Mouse (Mus musculus) MEL (cell line): ENCODE data around the gene Flrt1. TPM values are rescaled to one million over a fixed set of nuclear protein-coding genes. Genes with fewer than 3 reads are reported as not detected.

ENCODE experiments used
- DNase-seq: peaks from one replicate; pipeline ENCODE4 v3.0.0; 2011; ENCODE audit warnings: low read depth, low spot score
- H3K27ac ChIP-seq: 2 replicates; pipeline ENCODE4 v1.5.1; 2012; ENCODE audit warnings: low read depth, mild to moderate bottlenecking, control low read depth, low read length, moderate library complexity; ENCODE audit not compliant: control insufficient read depth
- H3K27me3 ChIP-seq, 2 experiments: fragments of 150-350 bp in 1 of 2; sonication (generic) in 1 of 2; 2 replicates each; pipeline ENCODE4 v1.6.1; 2012; ENCODE audit warnings: low read length in 2 of 2, mild to moderate bottlenecking in 2 of 2, improper control_type of control experiment in 1 of 2, moderate library complexity in 1 of 2; ENCODE audit not compliant: insufficient read depth in 2 of 2, control insufficient read depth in 1 of 2
- H3K36me3 ChIP-seq, 2 experiments: 2 replicates each; pipeline ENCODE4 v1.6.1; 2012 to 2014; ENCODE audit warnings: low read length in 2 of 2, improper control_type of control experiment in 1 of 2, inconsistent platforms in 1 of 2, mild to moderate bottlenecking in 1 of 2; ENCODE audit not compliant: insufficient read depth in 2 of 2, control insufficient read depth in 1 of 2
- H3K4me1 ChIP-seq, 2 experiments: fragments of 150-350 bp in 1 of 2; sonication (generic) in 1 of 2; 2 replicates each; pipeline ENCODE4 v1.6.1; 2012; ENCODE audit warnings: low read length in 2 of 2, improper control_type of control experiment in 1 of 2, mild to moderate bottlenecking in 1 of 2; ENCODE audit not compliant: insufficient read depth in 2 of 2, control insufficient read depth in 1 of 2
- H3K4me3 ChIP-seq, 2 experiments: fragments of 150-350 bp in 1 of 2; sonication (generic) in 1 of 2; 2 replicates each; pipeline ENCODE4 v1.5.1; 2012; ENCODE audit warnings: low read depth in 2 of 2, low read length in 2 of 2, mild to moderate bottlenecking in 2 of 2, moderate library complexity in 2 of 2, control low read depth in 1 of 2, improper control_type of control experiment in 1 of 2; ENCODE audit not compliant: control insufficient read depth in 1 of 2, insufficient read depth in 1 of 2
- H3K79me2 ChIP-seq: 2 replicates; pipeline ENCODE4 v1.6.1; 2012; ENCODE audit warnings: mild to moderate bottlenecking, low read length, moderate library complexity; ENCODE audit not compliant: control insufficient read depth, poor library complexity, insufficient read depth
- H3K9ac ChIP-seq: 2 replicates; pipeline ENCODE4 v1.6.1; 2012; ENCODE audit warnings: low read depth, mild to moderate bottlenecking, control low read depth, low read length, moderate library complexity; ENCODE audit not compliant: control insufficient read depth, poor library complexity, severe bottlenecking
- H3K9me3 ChIP-seq: fragments of 150-350 bp; sonication (generic); replicated peaks from 2 replicates; pipeline ENCODE4 v1.6.1; 2012; ENCODE audit warnings: mild to moderate bottlenecking, low read length, improper control_type of control experiment, moderate library complexity; ENCODE audit not compliant: insufficient read depth
- CHD1 ChIP-seq: IDR thresholded peaks from 2 replicates; pipeline ENCODE4 v1.6.1; 2012; ENCODE audit warnings: low read depth, mild to moderate bottlenecking, inconsistent platforms, low read length, improper control_type of control experiment
- CHD2 ChIP-seq: IDR thresholded peaks from 2 replicates; pipeline ENCODE4 v1.6.1; 2011; ENCODE audit warnings: low read length, improper control_type of control experiment
- E2F4 ChIP-seq: IDR thresholded peaks from 2 replicates; pipeline ENCODE4 v1.6.1; 2011; ENCODE audit warnings: low read depth, low read length, improper control_type of control experiment, borderline replicate concordance
- EP300 ChIP-seq, 2 experiments: IDR thresholded peaks; 2 replicates each; pipeline ENCODE4 v1.6.1; 2011; ENCODE audit warnings: improper control_type of control experiment in 2 of 2, low read length in 2 of 2, low read depth in 1 of 2, mild to moderate bottlenecking in 1 of 2
- ETS1 ChIP-seq: IDR thresholded peaks from 2 replicates; pipeline ENCODE4 v1.6.1; 2012; ENCODE audit warnings: low read depth, mild to moderate bottlenecking, inconsistent platforms, low read length, improper control_type of control experiment, moderate library complexity
- GATA1 ChIP-seq: IDR thresholded peaks from 2 replicates; pipeline ENCODE4 v1.6.1; 2011; ENCODE audit warnings: low read depth, low read length, improper control_type of control experiment
- HCFC1 ChIP-seq: IDR thresholded peaks from 2 replicates; pipeline ENCODE4 v1.6.1; 2012; ENCODE audit warnings: low read depth, mild to moderate bottlenecking, inconsistent platforms, low read length, improper control_type of control experiment, moderate library complexity
- JUND ChIP-seq: IDR thresholded peaks from 2 replicates; pipeline ENCODE4 v1.6.1; 2011; ENCODE audit warnings: low read depth, mild to moderate bottlenecking, improper control_type of control experiment, low read length
- MYB ChIP-seq: IDR thresholded peaks from 2 replicates; pipeline ENCODE4 v1.6.1; 2011; ENCODE audit warnings: mild to moderate bottlenecking, low read depth, low read length, improper control_type of control experiment
- MYC ChIP-seq: IDR thresholded peaks from 2 replicates; pipeline ENCODE4 v1.6.1; 2011; ENCODE audit warnings: low read depth, mild to moderate bottlenecking, low read length, improper control_type of control experiment, moderate library complexity
- NELFE ChIP-seq: IDR thresholded peaks from 2 replicates; pipeline ENCODE4 v1.6.1; 2011; ENCODE audit warnings: low read depth, low read length, improper control_type of control experiment
- NRF1 ChIP-seq: IDR thresholded peaks from 2 replicates; pipeline ENCODE4 v1.6.1; 2014; ENCODE audit warnings: low read depth, mild to moderate bottlenecking, inconsistent platforms, low read length, improper control_type of control experiment, moderate library complexity; ENCODE audit not compliant: poor library complexity, insufficient read depth, severe bottlenecking
- POLR2A ChIP-seq, 2 experiments: IDR thresholded peaks; 2 replicates each; pipeline ENCODE4 v1.6.1; 2011 to 2012; ENCODE audit warnings: low read length in 2 of 2, mild to moderate bottlenecking in 2 of 2, control low read depth in 1 of 2, improper control_type of control experiment in 1 of 2, low read depth in 1 of 2, moderate library complexity in 1 of 2; ENCODE audit not compliant: control insufficient read depth in 1 of 2, insufficient read depth in 1 of 2, poor library complexity in 1 of 2
- POLR2AphosphoS2 ChIP-seq: IDR thresholded peaks from 2 replicates; pipeline ENCODE4 v1.6.1; 2011; ENCODE audit warnings: low read length, improper control_type of control experiment
- POLR2AphosphoS5 ChIP-seq: IDR thresholded peaks from 2 replicates; pipeline ENCODE4 v1.6.1; 2012; ENCODE audit warnings: low read depth, borderline replicate concordance, mild to moderate bottlenecking, inconsistent platforms, low read length, moderate library complexity, mixed read lengths
- RAD21 ChIP-seq: IDR thresholded peaks from 2 replicates; pipeline ENCODE4 v1.6.1; 2011; ENCODE audit warnings: mild to moderate bottlenecking, low read depth, low read length, improper control_type of control experiment
- RCOR1 ChIP-seq: IDR thresholded peaks from 2 replicates; pipeline ENCODE4 v1.6.1; 2012; ENCODE audit warnings: low read depth, mild to moderate bottlenecking, inconsistent platforms, low read length, improper control_type of control experiment
- SIN3A ChIP-seq: IDR thresholded peaks from 2 replicates; pipeline ENCODE4 v1.6.1; 2012; ENCODE audit warnings: low read length, improper control_type of control experiment, inconsistent platforms
- TAL1 ChIP-seq: IDR thresholded peaks from 2 replicates; pipeline ENCODE4 v1.6.1; 2012; ENCODE audit warnings: mild to moderate bottlenecking, inconsistent platforms, low read length, moderate library complexity, mixed read lengths
- TBP ChIP-seq: IDR thresholded peaks from 2 replicates; pipeline ENCODE4 v1.8.0; 2011; ENCODE audit warnings: low read depth, low read length, improper control_type of control experiment
- TCF12 ChIP-seq: IDR thresholded peaks from 2 replicates; pipeline ENCODE4 v1.6.1; 2014; ENCODE audit warnings: low read depth, mild to moderate bottlenecking, inconsistent platforms, low read length, improper control_type of control experiment, moderate library complexity
- UBTF ChIP-seq: IDR thresholded peaks from 2 replicates; pipeline ENCODE4 v1.6.1; 2012; ENCODE audit warnings: low read depth, mild to moderate bottlenecking, inconsistent platforms, low read length, improper control_type of control experiment, moderate library complexity, borderline replicate concordance; ENCODE audit not compliant: insufficient read depth
- USF1 ChIP-seq: IDR thresholded peaks from 2 replicates; pipeline ENCODE4 v1.6.1; 2014; ENCODE audit warnings: low read depth, mild to moderate bottlenecking, inconsistent platforms, low read length, improper control_type of control experiment, moderate library complexity
- ZC3H11A ChIP-seq: IDR thresholded peaks from 2 replicates; pipeline ENCODE4 v1.6.1; 2012; ENCODE audit warnings: low read depth, mild to moderate bottlenecking, inconsistent platforms, low read length, improper control_type of control experiment
- ZMIZ1 ChIP-seq: IDR thresholded peaks from 2 replicates; pipeline ENCODE4 v1.6.1; 2012; ENCODE audit warnings: low read depth, mild to moderate bottlenecking, inconsistent platforms, low read length, improper control_type of control experiment, moderate library complexity
- ZNF384 ChIP-seq: IDR thresholded peaks from 2 replicates; pipeline ENCODE4 v1.6.1; 2012; ENCODE audit warnings: low read depth, mild to moderate bottlenecking, inconsistent platforms, low read length, improper control_type of control experiment
- polyA plus RNA-seq, 2 experiments: library from polyadenylated mRNA; stranded (reverse) in 1 of 2; unstranded in 1 of 2; fragments of >175 nt in 1 of 2; fragments of >200 nt in 1 of 2; gene quantifications; 2 replicates each; pipeline versions ENCODE4 v1.2.1 to v1.2.4; 2012; ENCODE audit warnings: low replicate concordance in 2 of 2, low read depth in 1 of 2; ENCODE audit not compliant: insufficient read length in 2 of 2, insufficient read depth in 1 of 2, missing spikeins in 1 of 2
- total RNA-seq: library from RNA; depleted of rRNA; stranded (reverse); fragments of 300-350 nt; gene quantifications from 2 replicates; pipeline ENCODE4 v1.2.3, GENCODE M21; 2012

Gene Flrt1
- total and polyA plus RNA-seq, 3 experiments = not detected

DNA sequence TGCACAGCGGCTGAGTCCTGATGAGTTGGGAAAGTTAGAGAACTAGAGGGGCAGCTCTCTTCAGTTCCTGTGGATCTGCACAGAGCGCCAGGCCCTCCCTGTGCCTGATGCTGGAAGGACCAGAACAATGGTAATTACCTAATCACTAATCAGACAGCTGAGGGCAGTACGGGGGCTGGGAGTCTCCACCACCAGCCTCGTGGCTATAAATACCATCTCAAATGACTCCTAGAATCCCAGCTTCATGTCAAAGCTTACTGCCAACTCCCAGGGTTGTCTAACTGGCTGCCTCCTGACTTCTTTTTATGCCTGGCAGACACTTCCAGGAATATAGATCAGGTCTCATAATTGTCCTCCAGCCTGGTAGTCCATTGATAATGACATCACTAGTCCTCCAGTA lies 60.8 kb downstream of the Flrt1 start:
- no peak for TF ChIP-seq ETS1
- TF ChIP-seq NELFE = no peak
- TF ChIP-seq ZMIZ1 = no peak
- no peak for TF ChIP-seq TBP
- no peak for TF ChIP-seq USF1
- TF ChIP-seq MYB = no peak
- no peak for TF ChIP-seq CHD2
- TF ChIP-seq JUND = no peak
- no peak for TF ChIP-seq POLR2A (IDR thresholded peaks at IDR 0.05; ENCODE audit: control insufficient read depth in 1 of 2, insufficient read depth in 1 of 2, low read depth in 1 of 2, low read length in 2 of 2, poor library complexity in 1 of 2)
- TF ChIP-seq TAL1 = no peak
- no peak for TF ChIP-seq SIN3A
- TF ChIP-seq POLR2AphosphoS5 = no peak
- no peak for TF ChIP-seq E2F4
- TF ChIP-seq, all 39 proteins: peak for 0
- no peak for DNase-seq
- H3K36me3 ChIP-seq = peaks cover 0 to 3% of the 10 kb centered on the region in 2 experiments; a peak in 2 of 4 replicates
- H3K27ac ChIP-seq = no peak overlapping the region
- no peaks in the 10 kb centered on the region for H3K27me3 ChIP-seq
- H3K4me1 ChIP-seq = peaks cover 0 to 4% of the 10 kb centered on the region in 2 experiments; a peak in 2 of 4 replicates
- H3K79me2 ChIP-seq = peaks cover 3% of the 10 kb centered on the region; the same call in 1 of the 2 replicates
- H3K4me3 ChIP-seq = no peak overlapping the region
- no peak overlapping the region for H3K9ac ChIP-seq
- no peaks in the 10 kb centered on the region for H3K9me3 ChIP-seq

DNA sequence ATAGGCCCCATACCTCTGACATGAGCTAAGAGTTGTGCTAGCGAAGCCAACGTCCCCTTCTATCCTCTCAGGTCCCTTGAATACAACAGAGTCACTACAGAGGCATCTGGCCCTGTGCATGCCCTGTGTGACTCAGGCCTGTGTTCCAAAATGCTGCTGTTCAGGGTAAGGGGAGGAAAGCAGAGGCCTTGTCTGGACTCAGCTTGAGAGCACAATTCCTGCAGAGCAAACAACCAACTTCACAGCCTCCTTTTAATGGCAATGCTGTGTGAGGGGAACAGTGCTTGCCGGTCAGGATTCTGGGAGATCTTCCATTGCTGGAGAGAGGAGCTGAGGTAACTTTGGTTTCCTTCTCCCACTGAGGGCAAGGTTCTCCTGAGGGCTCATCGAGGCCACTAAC lies 61.2 kb downstream of the Flrt1 start:
- H3K79me2 ChIP-seq = peaks cover 7% of the 10 kb centered on the region
- H3K27me3 ChIP-seq = no peaks in the 10 kb centered on the region
- DNase-seq = no peak
- no peak overlapping the region for H3K9ac ChIP-seq
- TF ChIP-seq ZMIZ1 (no peak), UBTF (no peak), NRF1 (no peak), EP300 (IDR thresholded peaks at IDR 0.05; ENCODE audit: low read depth in 1 of 2, low read length in 2 of 2) (no peak), CHD1 (no peak), HCFC1 (no peak), JUND (no peak), MYB (no peak), CHD2 (no peak), TBP (no peak), RCOR1 (no peak), ZC3H11A (no peak), MYC (no peak), POLR2AphosphoS2 (no peak), RAD21 (no peak), GATA1 (no peak), ZNF384 (no peak), POLR2A (IDR thresholded peaks at IDR 0.05; ENCODE audit: control insufficient read depth in 1 of 2, insufficient read depth in 1 of 2, low read depth in 1 of 2, low read length in 2 of 2, poor library complexity in 1 of 2) (no peak), TCF12 (no peak)
- H3K36me3 ChIP-seq = peaks cover 0 to 3% of the 10 kb centered on the region in 2 experiments; a peak in 2 of 4 replicates
- no peaks in the 10 kb centered on the region for H3K9me3 ChIP-seq
- H3K4me1 ChIP-seq = peaks cover 0 to 4% of the 10 kb centered on the region in 2 experiments; a peak in 2 of 4 replicates
- no peak overlapping the region for H3K27ac ChIP-seq
- H3K4me3 ChIP-seq = no peak overlapping the region
